Comparison of ENCODE assay signal across 10 mouse cellular contexts in the genomic region with DNA sequence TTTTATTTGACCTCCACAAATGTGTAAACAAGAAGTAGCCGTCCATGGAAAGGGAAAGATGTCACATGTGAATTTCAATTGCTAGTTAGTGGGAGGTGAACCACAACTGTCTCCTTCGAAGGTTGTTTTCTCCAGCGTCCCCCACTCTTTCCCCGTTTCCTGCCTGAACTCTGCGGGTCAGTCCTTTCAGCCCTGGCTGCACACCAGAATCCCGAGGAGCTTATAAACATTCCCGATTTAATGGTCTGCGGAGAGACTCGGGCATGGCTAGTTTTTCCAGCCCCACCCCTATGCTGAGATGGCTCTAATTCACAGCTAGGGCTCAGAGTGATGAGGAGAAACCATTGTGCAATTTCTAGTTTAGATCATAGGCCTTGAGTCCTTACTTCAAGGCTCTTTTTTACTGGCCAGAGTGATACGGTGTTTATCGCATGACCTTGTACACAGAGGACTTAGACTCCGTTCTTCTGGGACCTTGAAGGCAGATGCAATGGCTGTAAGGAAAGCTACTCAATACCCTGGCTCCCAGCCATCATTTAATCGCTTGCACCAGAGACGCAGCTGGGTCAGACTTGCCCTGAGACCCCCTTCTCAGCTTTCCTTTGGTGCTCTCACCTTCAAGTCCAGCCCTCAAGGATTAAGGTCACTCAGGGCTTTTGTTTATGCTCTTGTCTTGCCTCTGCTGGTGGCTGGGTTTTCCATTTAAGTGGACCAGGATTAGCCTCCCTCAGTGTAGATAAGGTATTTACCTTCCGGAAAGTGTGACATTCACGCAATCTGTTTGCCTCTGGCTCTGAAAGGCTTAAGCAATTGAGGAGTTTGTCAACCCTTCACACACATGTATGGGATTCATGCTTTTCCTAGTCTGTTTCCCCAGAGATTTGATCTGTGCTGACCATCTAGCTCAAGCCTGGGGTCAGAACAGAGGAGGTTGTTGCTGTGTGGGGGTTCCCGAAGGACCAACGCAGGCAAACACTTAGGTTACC. TPM values are rescaled to one million over a fixed set of nuclear protein-coding genes. Genes with fewer than 3 reads are reported as not detected.
DNase-seq lines count a peak whose midpoint lies in the region; ATAC-seq lines count a peak whose summit lies in the region.
"Had no signal": no experiment of that assay in that cellular context is flagged by ENCODE, and none has a peak within 500 bp of the region (broad histone marks: within the 10 kb centered on the region; RNA-seq: fewer than 3 reads in every experiment).

No protein-coding gene starts in this region.

- no peaks in the 10 kb centered on the region for H3K9me3 ChIP-seq in lung, embryonic 15.5 days
- no peaks in the 10 kb centered on the region for H3K9me3 ChIP-seq in intestine, embryonic 15.5 days
- no peaks in the 10 kb centered on the region for H3K9me3 ChIP-seq in limb, embryonic 13.5 days

- DNase-seq in lung, postnatal 25 days (ENCODE audit: low spot score) = no peak
- peak; percentile 41 for DNase-seq in adrenal gland, postnatal 10 days
- no peak for DNase-seq in spleen, postnatal 14 days (ENCODE audit: low spot score in 2 of 2)
- DNase-seq in layer of hippocampus, postnatal 14 days (ENCODE audit: low spot score in 2 of 2) = no peak
- DNase-seq: gastrocnemius, adult 2 months; heart, postnatal 14 days had no signal

- 26% methylated on average over 18 of the region's 18 CpGs for whole genome bisulfite sequencing in lung, embryonic 15.5 days
- WGBS in intestine, embryonic 15.5 days = 32% methylated on average over 18 of the region's 18 CpGs
- WGBS in limb, embryonic 13.5 days = 37% methylated on average over 18 of the region's 18 CpGs

- 0 out of 2 replicates have a peak overlapping the region, but pooled peaks have one; percentile 3 for H3K4me2 ChIP-seq in lung, embryonic 15.5 days
- no peak overlapping the region; the same call in 1 of the 2 replicates for H3K4me2 ChIP-seq in intestine, embryonic 15.5 days (replicated peaks)
- H3K4me2 ChIP-seq in limb, embryonic 13.5 days (replicated peaks) = peak overlapping the region; percentile 25; the same call in 1 of the 2 replicates

- H3K36me3 ChIP-seq in lung, embryonic 15.5 days = no peaks in the 10 kb centered on the region
- H3K36me3 ChIP-seq in intestine, embryonic 15.5 days = no peaks in the 10 kb centered on the region
- H3K36me3 ChIP-seq in limb, embryonic 13.5 days = no peaks in the 10 kb centered on the region

- no peak overlapping the region for H3K9ac ChIP-seq in lung, embryonic 15.5 days
- H3K9ac ChIP-seq in intestine, embryonic 15.5 days = no peak overlapping the region
- H3K9ac ChIP-seq in limb, embryonic 13.5 days = no peak overlapping the region

- H3K27ac ChIP-seq in lung, embryonic 15.5 days = peak overlapping the region; percentile 80
- peak overlapping the region; percentile 44; the same call in 1 of the 2 replicates for H3K27ac ChIP-seq in intestine, embryonic 15.5 days
- H3K27ac ChIP-seq in limb, embryonic 13.5 days = 0 out of 2 replicates have a peak overlapping the region, but pooled peaks have one; percentile 28
- H3K27ac ChIP-seq: gastrocnemius, adult 2 months had no signal

- no peak overlapping the region for H3K4me3 ChIP-seq in lung, embryonic 15.5 days
- H3K4me3 ChIP-seq in intestine, embryonic 15.5 days (replicated peaks) = no peak overlapping the region
- no peak overlapping the region for H3K4me3 ChIP-seq in limb, embryonic 13.5 days
- H3K4me3 ChIP-seq: gastrocnemius, adult 2 months had no signal

- H3K4me1 ChIP-seq in lung, embryonic 15.5 days = peaks cover 18% of the 10 kb centered on the region
- H3K4me1 ChIP-seq in intestine, embryonic 15.5 days (replicated peaks) = peaks cover 16% of the 10 kb centered on the region
- H3K4me1 ChIP-seq in limb, embryonic 13.5 days = peaks cover 18% of the 10 kb centered on the region

- peak; percentile 72 for ATAC-seq in lung, embryonic 15.5 days (ENCODE audit: borderline replicate concordance, extremely low read depth, low FRiP score, low TSS enrichment)
- ATAC-seq in intestine, embryonic 15.5 days = peak; percentile 53
- peak; percentile 49; the same call in 1 of the 2 replicates for ATAC-seq in limb, embryonic 13.5 days (ENCODE audit: low FRiP score, low read depth)
- no peak for ATAC-seq in frontal cortex, adult (ENCODE audit: low TSS enrichment)

- H3K27me3 ChIP-seq in lung, embryonic 15.5 days = no peaks in the 10 kb centered on the region
- no peaks in the 10 kb centered on the region for H3K27me3 ChIP-seq in intestine, embryonic 15.5 days (replicated peaks)
- H3K27me3 ChIP-seq in limb, embryonic 13.5 days = no peaks in the 10 kb centered on the region

RNA-seq across cellular contexts. Expression of gene Tmem86a, which starts 23.4 kb away (rescaled TPM):
- polyA plus RNA-seq in lung, embryonic 15.5 days (2015; fragmentation: Nextera tagmentation; extraction: Ambion mirVana) = 44.9 and 45.5 TPM in 2 replicates
- 10 to 100 TPM; 27.0 to 32.5 TPM for total RNA-seq in adrenal gland, postnatal 10 days (2021)
- 48.8 and 50.4 TPM in 2 replicates for polyA plus RNA-seq in intestine, embryonic 15.5 days (2015; fragmentation: Nextera tagmentation; extraction: Ambion mirVana)
- polyA plus RNA-seq in limb, embryonic 13.5 days (2015; fragmentation: Nextera tagmentation; extraction: Ambion mirVana) = 28.9 and 29.3 TPM in 2 replicates
- total RNA-seq in layer of hippocampus, postnatal 14 days (2021) = 10 to 100 TPM; 15.5 to 16.5 TPM

RNA-seq across cellular contexts. Expression of gene Ptpn5, which starts 59.7 kb away (rescaled TPM):
- polyA plus RNA-seq in lung, embryonic 15.5 days (2015; fragmentation: Nextera tagmentation; extraction: Ambion mirVana) = 6.5 and 6.9 TPM in 2 replicates
- total RNA-seq in adrenal gland, postnatal 10 days (2021) = 1 to 10 TPM in 1 of 2 experiments, under 1 TPM in 1; 0.81 to 1.5 TPM
- 1.8 and 2.0 TPM in 2 replicates for polyA plus RNA-seq in intestine, embryonic 15.5 days (2015; fragmentation: Nextera tagmentation; extraction: Ambion mirVana)
- polyA plus RNA-seq in limb, embryonic 13.5 days (2015; fragmentation: Nextera tagmentation; extraction: Ambion mirVana) = 0.38 and 0.42 TPM in 2 replicates
- 100 to 1,000 TPM; 102 to 103 TPM for total RNA-seq in layer of hippocampus, postnatal 14 days (2021)
- total RNA-seq: gastrocnemius, adult 2 months; heart, postnatal 14 days had no signal

Comparison
In these comparisons a context has a peak if more than half of its experiments do, and no peak if none do; other contexts are left out.
1. H3K27ac ChIP-seq: peak in every context shown above with its lines; median percentile 80 in lung, embryonic 15.5 days; 44 in intestine, embryonic 15.5 days; 28 in limb, embryonic 13.5 days.